Mouse (Mus musculus) kidney, adult 2 months (tissue): ENCODE measurements around the gene Slc44a3.
"Not testable (repeated sequence)": the region's sequence is repeated elsewhere in the genome, so short reads cannot be mapped to it uniquely, and the experiment has no call there.

Experiments used
- CTCF ChIP-seq: fragments of 200-500 bp; conservative IDR thresholded peaks from 2 replicates; pipeline ENCODE4 v1.5.1; 2011; ENCODE audit warnings: low read depth, mild to moderate bottlenecking, control low read depth, low read length, moderate library complexity, mixed read lengths; ENCODE audit not compliant: insufficient read depth, insufficient read length
- POLR2A ChIP-seq: fragments of 200-500 bp; IDR thresholded peaks from one replicate; pipeline ENCODE4 v1.6.1; 2011; ENCODE audit warnings: low read depth, low read length, control low read depth

DNA sequence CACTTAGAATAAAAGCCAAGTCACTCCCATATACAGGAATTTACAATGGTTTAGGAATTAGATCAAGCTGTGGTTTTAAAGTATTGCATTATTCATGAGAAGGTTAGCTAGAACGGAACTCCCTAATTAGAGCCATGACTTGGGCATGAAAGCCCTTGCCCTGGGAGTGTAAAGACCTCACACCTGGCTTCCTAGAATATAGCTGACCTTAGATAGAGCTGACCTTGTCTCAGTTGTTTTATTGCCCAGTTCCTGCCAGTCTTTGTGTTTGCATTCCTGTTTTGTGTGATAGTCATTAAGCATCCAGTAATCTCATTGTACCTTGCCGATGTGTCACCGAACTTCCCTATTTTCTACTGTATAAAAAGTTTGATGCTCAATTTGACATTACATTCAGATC lies 6.6 kb upstream of the Slc44a3 start:
- not testable (repeated sequence) for TF ChIP-seq POLR2A, CTCF
